In the genomic region with DNA sequence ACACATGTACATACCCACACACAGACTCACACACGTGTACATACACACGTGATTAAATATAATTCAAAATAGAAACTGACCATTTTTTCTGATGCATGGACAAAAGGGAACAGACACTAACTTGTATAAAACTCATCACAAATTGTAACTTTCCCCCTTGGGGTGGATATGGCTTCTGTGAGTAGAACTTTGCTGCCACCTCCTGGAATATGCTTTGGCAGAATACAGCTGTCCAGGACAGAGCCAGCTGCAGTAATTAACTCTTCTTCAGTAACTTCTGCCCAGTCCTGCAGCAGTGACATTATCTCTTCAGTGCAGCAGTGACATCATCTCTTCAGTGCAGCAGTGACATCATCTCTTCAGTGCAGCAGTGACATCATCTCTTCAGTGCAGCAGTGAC, we compare ENCODE assay signal across 11 mouse cellular contexts. TPM values are rescaled to one million over a fixed set of nuclear protein-coding genes. Genes with fewer than 3 reads are reported as not detected.
DNase-seq lines count a peak whose midpoint lies in the region; ATAC-seq lines count a peak whose summit lies in the region.
"Had no signal": no experiment of that assay in that cellular context is flagged by ENCODE, and none has a peak within 500 bp of the region (broad histone marks: within the 10 kb centered on the region; RNA-seq: fewer than 3 reads in every experiment).

No protein-coding gene starts in this region.

- H3K36me3 ChIP-seq in intestine, embryonic 14.5 days (ENCODE audit: control insufficient read depth, insufficient read depth, low read length): no peaks in the 10 kb centered on the region
- H3K36me3 ChIP-seq in intestine, embryonic 16.5 days (ENCODE audit: control insufficient read depth, insufficient read depth, low read length): no peaks in the 10 kb centered on the region
- no peaks in the 10 kb centered on the region for H3K36me3 ChIP-seq in midbrain, embryonic 14.5 days (ENCODE audit: control insufficient read depth, insufficient read depth, low read length)
- H3K36me3 ChIP-seq: embryonic facial prominence, embryonic 12.5 days; limb, embryonic 13.5 days; stomach, embryonic 15.5 days had no signal

- H3K27ac ChIP-seq in intestine, embryonic 14.5 days (ENCODE audit: low read depth): no peak overlapping the region
- no peak overlapping the region for H3K27ac ChIP-seq in intestine, embryonic 16.5 days (ENCODE audit: low read length)
- no peak overlapping the region for H3K27ac ChIP-seq in midbrain, embryonic 14.5 days (replicated peaks; ENCODE audit: low read depth, low read length)
- H3K27ac ChIP-seq: embryonic facial prominence, embryonic 12.5 days; limb, embryonic 13.5 days; stomach, embryonic 15.5 days had no signal

- peak; percentile 53 for DNase-seq in intestine, embryonic 14.5 days (ENCODE audit: low spot score)
- DNase-seq in induced T-regulatory cell, adult 2 months (ENCODE audit: low read depth): peak; percentile 73
- DNase-seq in midbrain, embryonic 14.5 days: peak; percentile 70
- DNase-seq in c-Kit-positive CD71-positive TER-119-positive erythroid progenitor cells, embryonic 14.5 days (ENCODE audit: low spot score): no peak
- no peak for DNase-seq in urinary bladder, postnatal 14 days (ENCODE audit: low spot score)

- no peaks in the 10 kb centered on the region for H3K9me3 ChIP-seq in intestine, embryonic 14.5 days (ENCODE audit: control insufficient read depth, low read length)
- peaks cover 3% of the 10 kb centered on the region; the same call in 1 of the 2 replicates for H3K9me3 ChIP-seq in intestine, embryonic 16.5 days (ENCODE audit: control insufficient read depth, low read length)
- no peaks in the 10 kb centered on the region; the same call in 1 of the 2 replicates for H3K9me3 ChIP-seq in midbrain, embryonic 14.5 days (ENCODE audit: control insufficient read depth, low read length)
- H3K9me3 ChIP-seq: embryonic facial prominence, embryonic 12.5 days; stomach, embryonic 15.5 days had no signal

- no peaks in the 10 kb centered on the region for H3K27me3 ChIP-seq in intestine, embryonic 14.5 days (replicated peaks; ENCODE audit: control insufficient read depth, insufficient read depth, low read length)
- H3K27me3 ChIP-seq in intestine, embryonic 16.5 days (replicated peaks; ENCODE audit: control insufficient read depth, insufficient read depth, low read length): no peaks in the 10 kb centered on the region
- H3K27me3 ChIP-seq in midbrain, embryonic 14.5 days (ENCODE audit: control insufficient read depth, insufficient read depth, low read length): no peaks in the 10 kb centered on the region
- H3K27me3 ChIP-seq: embryonic facial prominence, embryonic 12.5 days; limb, embryonic 13.5 days; stomach, embryonic 15.5 days had no signal

- H3K9ac ChIP-seq in intestine, embryonic 14.5 days (ENCODE audit: low read length): no peak overlapping the region
- no peak overlapping the region for H3K9ac ChIP-seq in intestine, embryonic 16.5 days (ENCODE audit: low read depth, low read length)
- no peak overlapping the region for H3K9ac ChIP-seq in midbrain, embryonic 14.5 days (replicated peaks; ENCODE audit: low read length)
- H3K9ac ChIP-seq: embryonic facial prominence, embryonic 12.5 days; limb, embryonic 13.5 days; stomach, embryonic 15.5 days had no signal

- H3K4me1 ChIP-seq in intestine, embryonic 14.5 days (replicated peaks; ENCODE audit: control insufficient read depth, insufficient read depth, low read length): no peaks in the 10 kb centered on the region
- H3K4me1 ChIP-seq in intestine, embryonic 16.5 days (ENCODE audit: control insufficient read depth, insufficient read depth, low read length): no peaks in the 10 kb centered on the region
- no peaks in the 10 kb centered on the region for H3K4me1 ChIP-seq in midbrain, embryonic 14.5 days (ENCODE audit: control insufficient read depth, insufficient read depth, low read length)
- H3K4me1 ChIP-seq: embryonic facial prominence, embryonic 12.5 days; limb, embryonic 13.5 days; stomach, embryonic 15.5 days had no signal

- 65% methylated on average over 2 of the region's 2 CpGs for WGBS in intestine, embryonic 14.5 days
- WGBS in intestine, embryonic 16.5 days: 61% methylated on average over 2 of the region's 2 CpGs
- 76% methylated on average over 2 of the region's 2 CpGs for WGBS in midbrain, embryonic 14.5 days

- no peak overlapping the region for H3K4me3 ChIP-seq in intestine, embryonic 14.5 days (ENCODE audit: low read depth, low read length)
- H3K4me3 ChIP-seq in intestine, embryonic 16.5 days (ENCODE audit: low read length): no peak overlapping the region
- H3K4me3 ChIP-seq in midbrain, embryonic 14.5 days (replicated peaks; ENCODE audit: low read depth, low read length): no peak overlapping the region
- H3K4me3 ChIP-seq: embryonic facial prominence, embryonic 12.5 days; limb, embryonic 13.5 days; stomach, embryonic 15.5 days had no signal

- ATAC-seq in intestine, embryonic 14.5 days (replicated peaks; ENCODE audit: low FRiP score, low TSS enrichment, low read depth): no peak
- no peak for ATAC-seq in intestine, embryonic 16.5 days
- peak; percentile 54 for ATAC-seq in CD4-positive, CD25-positive, alpha-beta regulatory T cell, adult 4 months
- ATAC-seq in activated CD4-positive, CD25-positive, alpha-beta regulatory T cell, adult 4 months: peak; percentile 56
- ATAC-seq in midbrain, embryonic 14.5 days (ENCODE audit: low FRiP score, low TSS enrichment): peak; percentile 48; the same call in 1 of the 2 replicates

- H3K4me2 ChIP-seq in intestine, embryonic 14.5 days (ENCODE audit: low read length): no peak overlapping the region
- H3K4me2 ChIP-seq in intestine, embryonic 16.5 days (ENCODE audit: low read depth, low read length): no peak overlapping the region
- H3K4me2 ChIP-seq in midbrain, embryonic 14.5 days (ENCODE audit: low read length): no peak overlapping the region
- H3K4me2 ChIP-seq: embryonic facial prominence, embryonic 12.5 days; limb, embryonic 13.5 days; stomach, embryonic 15.5 days had no signal

RNA-seq across cellular contexts. Expression of a gene that starts 15.7 kb away (rescaled TPM):
- polyA plus RNA-seq in intestine, embryonic 14.5 days (2014; fragmentation: Nextera tagmentation; extraction: Ambion mirVana): not detected in 2 replicates
- polyA plus RNA-seq in intestine, embryonic 16.5 days (2015; fragmentation: Nextera tagmentation; extraction: Ambion mirVana): not detected in 2 replicates
- polyA plus RNA-seq in CD4-positive, CD25-positive, alpha-beta regulatory T cell, adult 4 months (2017; shearing (Covaris generic)): not detected
- not detected for polyA plus RNA-seq in activated CD4-positive, CD25-positive, alpha-beta regulatory T cell, adult 4 months (2017; shearing (Covaris generic))
- polyA plus RNA-seq in midbrain, embryonic 14.5 days (2014; fragmentation: Nextera tagmentation; extraction: Ambion mirVana): 0.29 TPM in 1 of 2 replicates, not detected in the other
- polyA plus RNA-seq: embryonic facial prominence, embryonic 12.5 days; limb, embryonic 13.5 days had no signal

RNA-seq across cellular contexts. Expression of a gene that starts 40.1 kb away (rescaled TPM):
- polyA plus RNA-seq in intestine, embryonic 14.5 days (2014; fragmentation: Nextera tagmentation; extraction: Ambion mirVana): 51.3 and 52.3 TPM in 2 replicates
- 75.1 and 77.3 TPM in 2 replicates for polyA plus RNA-seq in intestine, embryonic 16.5 days (2015; fragmentation: Nextera tagmentation; extraction: Ambion mirVana)
- 10 to 100 TPM; 81.8 to 84.6 TPM for polyA plus RNA-seq in CD4-positive, CD25-positive, alpha-beta regulatory T cell, adult 4 months (2017; shearing (Covaris generic))
- 10 to 100 TPM; 73.3 to 92.6 TPM for polyA plus RNA-seq in activated CD4-positive, CD25-positive, alpha-beta regulatory T cell, adult 4 months (2017; shearing (Covaris generic))
- polyA plus RNA-seq in midbrain, embryonic 14.5 days (2014; fragmentation: Nextera tagmentation; extraction: Ambion mirVana): 58.0 and 61.5 TPM in 2 replicates

RNA-seq across cellular contexts. Expression of a gene that starts 40.7 kb away (rescaled TPM):
- 2.5 and 2.6 TPM in 2 replicates for polyA plus RNA-seq in intestine, embryonic 14.5 days (2014; fragmentation: Nextera tagmentation; extraction: Ambion mirVana)
- 2.7 and 3.7 TPM in 2 replicates for polyA plus RNA-seq in intestine, embryonic 16.5 days (2015; fragmentation: Nextera tagmentation; extraction: Ambion mirVana)
- 1 to 10 TPM; 1.4 to 2.1 TPM for polyA plus RNA-seq in CD4-positive, CD25-positive, alpha-beta regulatory T cell, adult 4 months (2017; shearing (Covaris generic))
- 1 to 10 TPM; 2.6 to 3.4 TPM for polyA plus RNA-seq in activated CD4-positive, CD25-positive, alpha-beta regulatory T cell, adult 4 months (2017; shearing (Covaris generic))
- 7.7 and 8.3 TPM in 2 replicates for polyA plus RNA-seq in midbrain, embryonic 14.5 days (2014; fragmentation: Nextera tagmentation; extraction: Ambion mirVana)

Comparison
In these comparisons a context has a peak if more than half of its experiments do, and no peak if none do; other contexts are left out.
1. ATAC-seq: peak in CD4-positive, CD25-positive, alpha-beta regulatory T cell, adult 4 months (single experiment), activated CD4-positive, CD25-positive, alpha-beta regulatory T cell, adult 4 months (single experiment) and midbrain, embryonic 14.5 days (single experiment); none in intestine, embryonic 14.5 days (single experiment) and intestine, embryonic 16.5 days (single experiment).
2. DNase-seq: peak in intestine, embryonic 14.5 days (single experiment), induced T-regulatory cell, adult 2 months (single experiment) and midbrain, embryonic 14.5 days (single experiment); none in c-Kit-positive CD71-positive TER-119-positive erythroid progenitor cells, embryonic 14.5 days (single experiment) and urinary bladder, postnatal 14 days (single experiment).